Mouse (Mus musculus): Measurements from ENCODE around the gene Dock8. TPM values are rescaled to one million over a fixed set of nuclear protein-coding genes. Genes with fewer than 3 reads are reported as not detected.

Gene Dock8
- polyA plus RNA-seq, 1 experiment, result 17.8 TPM

DNA sequence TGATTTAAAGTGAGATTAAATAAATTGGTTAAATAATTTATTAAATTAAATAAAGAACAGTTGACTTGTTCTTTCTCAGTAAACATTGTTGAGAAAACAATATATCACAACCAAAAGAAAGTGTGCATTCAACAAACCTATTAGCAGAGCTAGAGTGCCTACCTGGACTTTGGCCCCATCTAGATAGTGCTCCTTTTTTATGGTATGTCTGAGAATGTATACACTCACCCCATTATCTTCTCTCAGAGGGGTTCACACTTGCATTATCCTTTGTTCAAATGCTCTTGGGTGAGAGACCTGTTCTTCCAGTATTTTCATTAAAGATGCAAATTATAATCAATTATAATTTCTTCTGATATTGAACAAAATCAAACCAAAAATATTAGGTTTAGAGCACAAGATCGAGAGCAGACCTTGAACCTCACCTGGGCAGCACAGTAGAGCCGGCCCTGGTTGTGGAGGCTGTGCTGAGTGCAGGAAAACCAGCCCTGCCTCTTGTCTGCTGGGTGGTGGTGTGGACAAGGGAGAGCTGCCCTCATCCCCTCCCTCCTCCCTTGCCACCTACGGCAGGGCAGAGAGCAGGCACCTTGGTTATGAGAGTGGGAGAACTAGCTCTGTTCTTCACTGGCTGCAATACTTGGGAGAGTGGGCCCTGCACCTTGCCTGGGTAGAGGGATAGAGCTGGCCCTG lies 26.5 kb upstream of the Dock8 start:
- WGBS, result 61% methylated on average over 3 of the region's 3 CpGs
- Histone ChIP-seq H3K36me3 (ENCODE audit: control insufficient read depth, insufficient read depth, low read length) (no peaks in the 10 kb centered on the region), H3K4me1 (ENCODE audit: control insufficient read depth, insufficient read depth, low read length) (peaks cover 1% of the 10 kb centered on the region; the same call in 1 of the 2 replicates), H3K4me3 (ENCODE audit: insufficient read depth, low read depth, low read length) (no peak overlapping the region), H3K27me3 (replicated peaks; ENCODE audit: control insufficient read depth, insufficient read depth, low read length) (no peaks in the 10 kb centered on the region), H3K27ac (ENCODE audit: insufficient read depth, low read depth, low read length) (no peak overlapping the region)
- no peak for DNase-seq
- no peak for TF ChIP-seq POLR2A (IDR thresholded peaks at IDR 0.05; ENCODE audit: low read depth, low read length)
- no peak for TF ChIP-seq CTCF (conservative IDR thresholded peaks at IDR 0.05; ENCODE audit: insufficient read depth, insufficient read length, low read depth, low read length)

DNA sequence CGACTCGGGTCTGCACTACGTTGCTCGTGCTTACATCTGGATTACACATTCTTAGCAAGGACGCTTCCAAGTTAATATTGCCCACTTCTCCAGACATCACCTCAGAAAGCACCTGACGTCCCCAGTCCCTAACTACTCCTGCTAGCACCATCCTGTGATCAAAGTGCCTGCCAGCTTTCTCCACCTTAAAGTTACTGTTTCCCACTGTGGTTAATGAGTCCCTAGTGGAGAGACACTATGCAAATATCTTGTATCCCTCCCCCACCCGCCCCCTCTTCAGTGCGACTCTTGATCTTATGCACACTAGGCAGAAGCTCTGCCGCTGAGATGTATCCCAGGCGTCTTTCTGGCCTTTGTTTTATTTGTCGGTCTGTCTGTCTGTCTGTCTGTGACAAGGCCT lies 21.3 kb upstream of the Dock8 start:
- Histone ChIP-seq H3K27me3 (replicated peaks; ENCODE audit: control insufficient read depth, insufficient read depth, low read length) (no peaks in the 10 kb centered on the region), H3K4me1 (ENCODE audit: control insufficient read depth, insufficient read depth, low read length) (peaks cover 31% of the 10 kb centered on the region), H3K4me3 (ENCODE audit: insufficient read depth, low read depth, low read length) (0 out of 2 replicates have a peak overlapping the region, but pooled peaks have one; percentile 4), H3K36me3 (ENCODE audit: control insufficient read depth, insufficient read depth, low read length) (no peaks in the 10 kb centered on the region), H3K27ac (ENCODE audit: insufficient read depth, low read depth, low read length) (peak overlapping the region; percentile 86)
- WGBS, result 37% methylated on average over 11 of the region's 11 CpGs
- DNase-seq, result peak; percentile 92
- TF ChIP-seq CTCF (conservative IDR thresholded peaks at IDR 0.05; ENCODE audit: insufficient read depth, insufficient read length, low read depth, low read length), result no peak
- no peak for TF ChIP-seq POLR2A (IDR thresholded peaks at IDR 0.05; ENCODE audit: low read depth, low read length)

DNA sequence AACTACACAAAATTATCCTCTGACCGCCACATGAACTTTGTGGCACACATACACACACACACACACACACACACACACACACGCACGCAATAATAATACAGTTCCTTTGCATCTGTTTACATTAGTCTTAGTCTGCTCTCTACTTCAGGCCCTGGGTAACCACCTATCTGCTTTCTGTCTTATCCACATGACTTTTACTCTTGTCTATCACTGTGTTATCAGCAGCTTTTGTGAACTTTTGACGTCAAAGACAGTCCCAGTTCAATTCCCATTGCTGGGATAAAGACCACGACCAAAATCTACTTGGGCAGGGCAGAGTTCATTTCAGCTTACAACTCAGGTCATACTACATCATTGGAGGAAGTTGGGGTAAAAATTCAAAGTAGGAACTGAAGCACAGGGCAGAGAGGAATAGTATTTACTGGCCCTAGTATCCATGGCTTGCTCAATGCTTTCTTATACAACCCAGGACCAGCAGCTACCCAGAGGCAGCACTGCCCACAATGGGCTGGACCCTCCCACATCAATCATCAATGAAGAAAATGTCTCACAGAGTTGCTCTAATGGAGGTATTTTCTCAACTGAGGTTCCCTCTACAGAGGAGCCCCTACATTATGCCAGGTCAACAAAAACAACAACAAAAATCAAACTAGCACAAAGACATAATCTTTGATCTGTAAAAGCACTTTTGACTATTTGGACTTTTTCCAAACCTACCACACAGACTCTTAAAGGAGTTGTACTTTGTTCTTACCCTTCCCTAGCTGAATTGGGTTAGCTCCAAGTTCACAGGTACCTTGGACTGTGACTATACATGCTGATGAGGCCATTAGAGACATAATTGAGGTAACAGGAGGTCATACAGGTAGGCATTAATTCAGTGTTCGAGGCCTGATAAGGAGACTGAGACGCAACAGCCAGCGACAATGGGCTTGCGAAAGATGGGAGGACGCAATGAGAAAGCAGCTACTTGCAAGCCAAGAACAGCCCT lies 20.2 kb upstream of the Dock8 start:
- Histone ChIP-seq H3K4me1 (ENCODE audit: control insufficient read depth, insufficient read depth, low read length) (peaks cover 33% of the 10 kb centered on the region), H3K27me3 (replicated peaks; ENCODE audit: control insufficient read depth, insufficient read depth, low read length) (no peaks in the 10 kb centered on the region), H3K4me3 (ENCODE audit: insufficient read depth, low read depth, low read length) (no peak overlapping the region), H3K36me3 (ENCODE audit: control insufficient read depth, insufficient read depth, low read length) (no peaks in the 10 kb centered on the region), H3K27ac (ENCODE audit: insufficient read depth, low read depth, low read length) (peak overlapping the region; percentile 91)
- WGBS, result 58% methylated on average over 10 of the region's 10 CpGs
- peak; percentile 91 for DNase-seq
- TF ChIP-seq POLR2A (IDR thresholded peaks at IDR 0.05; ENCODE audit: low read depth, low read length), result no peak
- TF ChIP-seq CTCF (conservative IDR thresholded peaks at IDR 0.05; ENCODE audit: insufficient read depth, insufficient read length, low read depth, low read length), result no peak

DNA sequence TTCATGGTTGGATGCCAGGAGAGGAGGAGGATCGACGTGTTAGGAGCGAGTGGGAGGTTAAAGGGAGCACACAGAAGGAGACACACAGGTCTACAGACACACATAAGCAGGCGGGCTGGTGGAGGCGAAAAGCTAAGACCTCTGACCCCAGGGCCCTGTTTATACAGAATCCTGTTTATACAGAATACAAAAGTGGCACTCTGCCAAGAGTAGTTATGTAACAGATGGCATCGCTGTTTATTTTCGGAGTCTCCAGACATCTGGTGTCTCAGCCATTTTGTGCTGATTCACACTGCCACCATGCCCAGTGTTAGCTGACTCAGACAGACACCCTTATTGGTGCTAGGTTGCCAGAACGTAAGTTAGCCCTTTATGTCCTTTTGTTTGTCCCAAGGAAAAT lies 18.0 kb upstream of the Dock8 start:
- 17% methylated on average over 8 of the region's 8 CpGs for WGBS
- no peaks in the 10 kb centered on the region for H3K36me3 ChIP-seq (ENCODE audit: control insufficient read depth, insufficient read depth, low read length)
- peaks cover 34% of the 10 kb centered on the region for H3K4me1 ChIP-seq (ENCODE audit: control insufficient read depth, insufficient read depth, low read length)
- no peaks in the 10 kb centered on the region for H3K27me3 ChIP-seq (replicated peaks; ENCODE audit: control insufficient read depth, insufficient read depth, low read length)
- peak; percentile 85 for DNase-seq
- H3K4me3 ChIP-seq (ENCODE audit: insufficient read depth, low read depth, low read length), result no peak overlapping the region
- TF ChIP-seq CTCF (conservative IDR thresholded peaks at IDR 0.05; ENCODE audit: insufficient read depth, insufficient read length, low read depth, low read length) (no peak), POLR2A (IDR thresholded peaks at IDR 0.05; ENCODE audit: low read depth, low read length) (no peak)
- H3K27ac ChIP-seq (ENCODE audit: insufficient read depth, low read depth, low read length), result peak overlapping the region; percentile 12; the same call in 1 of the 2 replicates

DNA sequence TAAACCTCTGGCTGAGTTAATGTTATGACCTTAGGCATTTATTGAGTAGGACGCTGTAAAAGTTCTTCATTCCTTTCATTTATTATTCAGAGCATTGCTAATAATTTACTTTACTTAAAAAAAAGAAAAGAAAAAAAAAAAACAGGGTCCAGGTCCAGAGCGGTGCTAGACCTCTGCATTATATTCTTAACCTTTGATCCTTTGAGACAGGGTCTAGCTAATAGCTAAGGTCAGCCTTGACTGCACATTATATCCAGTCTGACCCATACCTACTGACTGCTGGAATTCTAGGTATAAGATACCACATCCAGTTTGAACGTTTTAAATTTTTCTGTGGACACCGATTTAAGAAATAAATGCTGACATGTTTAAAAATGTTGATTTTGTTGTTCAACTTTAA lies 16.3 kb upstream of the Dock8 start:
- Histone ChIP-seq H3K36me3 (ENCODE audit: control insufficient read depth, insufficient read depth, low read length) (no peaks in the 10 kb centered on the region), H3K4me3 (ENCODE audit: insufficient read depth, low read depth, low read length) (no peak overlapping the region), H3K27ac (ENCODE audit: insufficient read depth, low read depth, low read length) (no peak overlapping the region), H3K27me3 (replicated peaks; ENCODE audit: control insufficient read depth, insufficient read depth, low read length) (no peaks in the 10 kb centered on the region), H3K4me1 (ENCODE audit: control insufficient read depth, insufficient read depth, low read length) (peaks cover 31% of the 10 kb centered on the region)
- no peak for DNase-seq
- 33% methylated on average over 4 of the region's 4 CpGs for WGBS
- no peak for TF ChIP-seq CTCF (conservative IDR thresholded peaks at IDR 0.05; ENCODE audit: insufficient read depth, insufficient read length, low read depth, low read length)
- no peak for TF ChIP-seq POLR2A (IDR thresholded peaks at IDR 0.05; ENCODE audit: low read depth, low read length)

DNA sequence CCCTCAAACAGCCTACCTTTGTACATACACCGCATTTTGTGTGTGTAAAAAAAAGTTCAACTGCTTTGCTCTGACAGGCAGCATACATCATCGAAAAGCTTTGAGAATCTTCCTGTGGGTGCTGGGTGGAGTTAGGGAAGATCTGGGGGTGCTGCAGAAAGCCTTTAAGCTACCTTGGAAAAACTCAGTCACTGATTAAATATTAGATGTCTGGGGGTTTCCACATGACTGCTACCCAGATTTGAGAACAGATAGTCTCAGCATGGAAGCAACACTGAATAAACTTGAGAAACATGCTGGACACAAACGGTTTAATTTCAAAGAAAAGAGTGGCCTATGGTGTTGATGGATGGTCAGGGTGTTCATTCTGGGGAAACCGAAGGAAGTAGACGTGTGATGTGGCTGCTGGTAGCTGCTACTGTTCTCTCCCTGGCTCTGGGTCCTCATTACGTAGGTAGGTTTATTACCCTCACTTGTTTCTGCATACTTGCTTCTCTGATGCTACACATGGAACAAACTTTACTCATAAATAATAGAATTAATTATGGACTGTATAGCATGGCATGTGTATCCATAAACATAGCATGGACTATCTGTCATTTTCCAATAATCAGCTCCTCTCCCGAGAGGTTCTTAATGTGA lies 15.4 kb upstream of the Dock8 start:
- Histone ChIP-seq H3K36me3 (ENCODE audit: control insufficient read depth, insufficient read depth, low read length) (no peaks in the 10 kb centered on the region), H3K27ac (ENCODE audit: insufficient read depth, low read depth, low read length) (peak overlapping the region; percentile 84), H3K4me1 (ENCODE audit: control insufficient read depth, insufficient read depth, low read length) (peaks cover 23% of the 10 kb centered on the region), H3K27me3 (replicated peaks; ENCODE audit: control insufficient read depth, insufficient read depth, low read length) (no peaks in the 10 kb centered on the region), H3K4me3 (ENCODE audit: insufficient read depth, low read depth, low read length) (no peak overlapping the region)
- DNase-seq, result no peak
- no peak for TF ChIP-seq CTCF (conservative IDR thresholded peaks at IDR 0.05; ENCODE audit: insufficient read depth, insufficient read length, low read depth, low read length)
- TF ChIP-seq POLR2A (IDR thresholded peaks at IDR 0.05; ENCODE audit: low read depth, low read length), result no peak
- 37% methylated on average over 7 of the region's 7 CpGs for WGBS
